Mouse (Mus musculus) myocyte (in vitro differentiated cells): Measurements from ENCODE around the gene Wdr92. TPM values are rescaled to one million over a fixed set of nuclear protein-coding genes. Genes with fewer than 3 reads are reported as not detected.
"Not testable (repeated sequence)": the region's sequence is repeated elsewhere in the genome, so short reads cannot be mapped to it uniquely, and the experiment has no call there.

Experiments used
- H3K27me3 ChIP-seq: one replicate; pipeline ENCODE4 v1.6.1; 2011; ENCODE audit not compliant: control insufficient read depth, insufficient read depth, insufficient read length
- H3K36me3 ChIP-seq: one replicate; pipeline ENCODE4 v1.6.1; 2011; ENCODE audit not compliant: control insufficient read depth, insufficient read depth
- H3K4me2 ChIP-seq: one replicate; pipeline ENCODE4 v1.6.1; 2011; ENCODE audit warnings: low read depth, control low read depth
- H3K4me3 ChIP-seq: one replicate; pipeline ENCODE4 v1.5.1; 2011; ENCODE audit warnings: mild to moderate bottlenecking, control low read depth, moderate library complexity
- H3K79me2 ChIP-seq: one replicate; pipeline ENCODE4 v1.6.1; 2011; ENCODE audit not compliant: control insufficient read depth, insufficient read depth
- H3ac ChIP-seq: one replicate; pipeline ENCODE4 v1.6.1; 2011; ENCODE audit not compliant: control insufficient read depth, insufficient read length
- CEBPB ChIP-seq: IDR thresholded peaks from 2 replicates; pipeline ENCODE4 v1.6.1; 2011; ENCODE audit warnings: mild to moderate bottlenecking, moderate library complexity; ENCODE audit not compliant: poor library complexity, insufficient read depth, severe bottlenecking
- E2F4 ChIP-seq: IDR thresholded peaks from one replicate; pipeline ENCODE4 v1.6.1; 2011; ENCODE audit warnings: mild to moderate bottlenecking, control low read depth, moderate library complexity; ENCODE audit not compliant: insufficient read depth
- MAX ChIP-seq: IDR thresholded peaks from one replicate; pipeline ENCODE4 v1.6.1; 2011; ENCODE audit warnings: low read depth, mild to moderate bottlenecking, control low read depth
- MYOD1 ChIP-seq, 3 experiments: IDR thresholded peaks; one replicate each; pipeline ENCODE4 v1.6.1; 2011; ENCODE audit warnings: control low read depth in 2 of 3, low read depth in 2 of 3, mild to moderate bottlenecking in 2 of 3, moderate library complexity in 1 of 3; ENCODE audit not compliant: insufficient read length in 2 of 3, control insufficient read depth in 1 of 3
- MYOG ChIP-seq, 3 experiments: IDR thresholded peaks; one replicate each; pipeline ENCODE4 v1.6.1; 2011; ENCODE audit warnings: control low read depth in 2 of 3, low read depth in 2 of 3, mild to moderate bottlenecking in 2 of 3; ENCODE audit not compliant: insufficient read length in 2 of 3, control insufficient read depth in 1 of 3, insufficient read depth in 1 of 3
- POLR2A ChIP-seq: IDR thresholded peaks from one replicate; pipeline ENCODE4 v1.6.1; 2011; ENCODE audit warnings: low read depth, mild to moderate bottlenecking, control low read depth, moderate library complexity; ENCODE audit not compliant: insufficient read length
- POLR2AphosphoS2 ChIP-seq: IDR thresholded peaks from one replicate; pipeline ENCODE4 v1.6.1; 2011; ENCODE audit warnings: low read depth, control low read depth; ENCODE audit not compliant: insufficient read length
- REST ChIP-seq: IDR thresholded peaks from one replicate; pipeline ENCODE4 v1.6.1; 2011; ENCODE audit warnings: mild to moderate bottlenecking, control low read depth, moderate library complexity; ENCODE audit not compliant: insufficient read depth, insufficient read length
- SRF ChIP-seq: IDR thresholded peaks from one replicate; pipeline ENCODE4 v1.6.1; 2011; ENCODE audit warnings: low read depth; ENCODE audit not compliant: control insufficient read depth, insufficient read length
- TCF12 ChIP-seq: IDR thresholded peaks from one replicate; pipeline ENCODE4 v1.6.1; 2011; ENCODE audit warnings: mild to moderate bottlenecking, control low read depth; ENCODE audit not compliant: poor library complexity, insufficient read depth, severe bottlenecking
- TCF3 ChIP-seq: IDR thresholded peaks from one replicate; pipeline ENCODE4 v1.6.1; 2011; ENCODE audit warnings: low read depth, control low read depth; ENCODE audit not compliant: insufficient read length
- USF1 ChIP-seq: IDR thresholded peaks from one replicate; pipeline ENCODE4 v1.6.1; 2011; ENCODE audit warnings: low read depth, mild to moderate bottlenecking, control low read depth, moderate library complexity
- polyA plus RNA-seq: library from polyadenylated mRNA; unstranded; fragments of >200 nt; fragmentation: generic; extraction: Trizol; gene quantifications from one replicate; pipeline ENCODE4 v1.2.1, GENCODE M21; 2012; ENCODE audit warnings: missing spikeins

The Wdr92 gene
- polyA plus RNA-seq, 1 experiment: 10.5 TPM

- H3K79me2 ChIP-seq: no peaks in the 10 kb centered on the region
- peaks cover 16% of the 10 kb centered on the region for H3K36me3 ChIP-seq
- TF ChIP-seq TCF12: no peak
- no peak for TF ChIP-seq TCF3
- TF ChIP-seq REST: no peak
- no peak for TF ChIP-seq SRF
- TF ChIP-seq USF1: no peak
- no peak for TF ChIP-seq E2F4
- TF ChIP-seq POLR2A: no peak
- TF ChIP-seq POLR2AphosphoS2: no peak
- no peak for TF ChIP-seq MAX
- TF ChIP-seq MYOG (IDR thresholded peaks at IDR 0.05; ENCODE audit: control insufficient read depth in 1 of 3, insufficient read depth in 1 of 3, insufficient read length in 2 of 3, low read depth in 2 of 3): no peak
- TF ChIP-seq CEBPB: no peak
- no peak overlapping the region for H3K4me3 ChIP-seq
- H3K27me3 ChIP-seq: no peaks in the 10 kb centered on the region
- H3K4me2 ChIP-seq: no peak overlapping the region
- H3ac ChIP-seq: no peak overlapping the region
These were observed 39.2 kb downstream of the Wdr92 start for GRCm38 (mm10) chr11:17221126-17221525.

GRCm38 (mm10) chr11:17232792-17233191, 50.9 kb downstream of the Wdr92 start:
- Histone ChIP-seq H3K79me2 (no peaks in the 10 kb centered on the region), H3K4me2 (no peak overlapping the region), H3K27me3 (no peaks in the 10 kb centered on the region), H3ac (no peak overlapping the region), H3K36me3 (peaks cover 24% of the 10 kb centered on the region), H3K4me3 (no peak overlapping the region)
- TF ChIP-seq REST: no peak
- no peak for TF ChIP-seq MAX
- TF ChIP-seq TCF12: no peak

- Histone ChIP-seq H3K4me3 (no peak overlapping the region), H3K79me2 (no peaks in the 10 kb centered on the region), H3K4me2 (no peak overlapping the region), H3ac (no peak overlapping the region), H3K36me3 (peaks cover 3% of the 10 kb centered on the region), H3K27me3 (no peaks in the 10 kb centered on the region)
- TF ChIP-seq TCF12 (no peak), E2F4 (no peak), USF1 (no peak), POLR2AphosphoS2 (no peak), REST (no peak), POLR2A (no peak), MAX (no peak), TCF3 (no peak), SRF (no peak), MYOD1 (IDR thresholded peaks at IDR 0.05; ENCODE audit: control insufficient read depth in 1 of 3, insufficient read length in 2 of 3, low read depth in 2 of 3) (no peak), MYOG (IDR thresholded peaks at IDR 0.05; ENCODE audit: control insufficient read depth in 1 of 3, insufficient read depth in 1 of 3, insufficient read length in 2 of 3, low read depth in 2 of 3) (no peak)
These were observed 54.6 kb downstream of the Wdr92 start for GRCm38 (mm10) chr11:17236449-17237037.

- not testable (repeated sequence) for H3ac ChIP-seq, H3K27me3 ChIP-seq, H3K79me2 ChIP-seq, H3K4me3 ChIP-seq, H3K4me2 ChIP-seq, H3K36me3 ChIP-seq
These were observed 56.7 kb downstream of the Wdr92 start for GRCm38 (mm10) chr11:17238598-17238997.

GRCm38 (mm10) chr11:17248715-17249114, 66.8 kb downstream of the Wdr92 start:
- Histone ChIP-seq H3K4me2 (no peak overlapping the region), H3K27me3 (no peaks in the 10 kb centered on the region), H3K79me2 (no peaks in the 10 kb centered on the region), H3K4me3 (no peak overlapping the region), H3K36me3 (no peaks in the 10 kb centered on the region), H3ac (no peak overlapping the region)
- TF ChIP-seq REST: no peak
- no peak for TF ChIP-seq MYOD1 (IDR thresholded peaks at IDR 0.05; ENCODE audit: control insufficient read depth in 1 of 3, insufficient read length in 2 of 3, low read depth in 2 of 3)
- no peak for TF ChIP-seq E2F4
- TF ChIP-seq MYOG (IDR thresholded peaks at IDR 0.05; ENCODE audit: control insufficient read depth in 1 of 3, insufficient read depth in 1 of 3, insufficient read length in 2 of 3, low read depth in 2 of 3): no peak
- TF ChIP-seq POLR2AphosphoS2: no peak
